Mouse (Mus musculus): ENCODE results near the gene Sp2. TPM values are rescaled to one million over a fixed set of nuclear protein-coding genes. Genes with fewer than 3 reads are reported as not detected.

Gene Sp2
- 11.9 and 12.3 TPM in 2 replicates for polyA plus RNA-seq (2011; ENCODE audit: insufficient read length, low read depth, missing spikeins)

DNA sequence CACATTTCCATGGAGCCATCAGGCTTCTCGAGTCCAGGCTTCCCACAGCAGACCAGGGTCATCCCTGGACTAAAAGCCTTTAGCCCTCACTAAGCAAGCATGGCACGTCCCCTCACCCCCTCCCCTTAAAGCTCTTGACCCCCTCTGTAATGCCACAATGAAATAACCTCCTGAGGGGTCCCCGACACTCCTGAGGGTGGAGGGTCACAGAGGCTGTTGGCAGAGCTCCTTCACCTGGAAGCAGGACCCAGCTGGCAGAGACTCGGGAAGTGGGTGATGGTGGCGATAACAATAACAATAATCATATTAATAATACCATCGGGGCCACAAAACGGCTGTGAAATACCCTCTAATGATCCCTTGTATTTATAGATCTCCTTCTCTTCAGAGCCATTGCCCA lies at the start of gene Sp2:
Gene Sp2, minus strand, starts transcription at position 101 of the 400 bp plus-strand sequence.
- TF ChIP-seq POLR2A (IDR thresholded peaks at IDR 0.05; ENCODE audit: low read depth, low read length), result no peak
- no peak for TF ChIP-seq CTCF (IDR thresholded peaks at IDR 0.05; ENCODE audit: borderline replicate concordance, insufficient read depth, low read length)
- Histone ChIP-seq H3K4me1 (ENCODE audit: control insufficient read depth, insufficient read depth, low read length) (0 out of 2 replicates have a peak, but pooled peaks cover 2% of the 10 kb centered on the region), H3K4me3 (ENCODE audit: insufficient read depth, low read length) (no peak within 1 kb of the TSS), H3K27ac (ENCODE audit: insufficient read depth, low read length) (no peak within 1 kb of the TSS)

DNA sequence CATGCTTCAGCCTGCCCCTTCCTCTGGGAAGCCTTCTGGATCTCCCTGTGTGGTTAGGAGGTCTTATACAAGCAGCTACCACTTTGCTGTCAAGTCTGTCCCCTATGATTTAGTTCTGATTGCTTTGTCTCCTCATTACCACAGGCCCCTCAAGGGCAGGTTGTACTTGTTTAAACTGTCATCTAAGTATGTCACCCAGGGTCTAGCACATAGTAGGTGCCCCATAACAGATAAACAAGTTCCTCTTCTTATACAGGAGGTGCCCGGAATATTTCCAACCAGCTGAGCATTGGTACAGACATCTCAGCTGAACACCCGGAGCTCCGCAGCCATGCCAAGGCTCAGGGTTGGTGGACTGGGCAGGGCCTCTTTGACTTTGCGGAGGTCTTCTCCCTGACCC lies 49.7 kb upstream of the Sp2 start:
- H3K4me1 ChIP-seq (ENCODE audit: control insufficient read depth, insufficient read depth, low read length), result no peaks in the 10 kb centered on the region
- no peak overlapping the region for H3K4me3 ChIP-seq (ENCODE audit: insufficient read depth, low read length)
- TF ChIP-seq POLR2A (IDR thresholded peaks at IDR 0.05; ENCODE audit: low read depth, low read length) (no peak), CTCF (IDR thresholded peaks at IDR 0.05; ENCODE audit: borderline replicate concordance, insufficient read depth, low read length) (no peak)
- no peak overlapping the region for H3K27ac ChIP-seq (ENCODE audit: insufficient read depth, low read length)

DNA sequence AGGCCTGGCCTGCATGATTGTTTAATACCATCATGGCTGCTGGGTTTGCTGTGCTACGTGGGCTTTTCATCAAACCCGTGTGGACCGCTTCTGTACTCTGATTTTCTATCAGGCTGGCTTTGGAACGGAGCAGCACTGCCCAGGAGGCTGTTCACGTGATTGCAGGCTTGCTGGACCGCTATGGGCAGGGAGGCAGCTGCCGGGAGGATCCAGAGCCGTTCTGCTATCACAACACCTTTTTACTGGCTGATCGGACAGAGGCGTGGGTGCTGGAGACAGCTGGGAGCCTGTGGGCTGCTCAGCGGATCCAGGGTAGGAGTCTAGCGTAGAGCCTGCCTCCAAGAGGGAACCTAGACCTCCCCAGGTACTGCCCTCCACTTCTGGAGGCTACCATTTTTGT lies 49.2 kb upstream of the Sp2 start:
- Histone ChIP-seq H3K27ac (ENCODE audit: insufficient read depth, low read length) (no peak overlapping the region), H3K4me3 (ENCODE audit: insufficient read depth, low read length) (no peak overlapping the region), H3K4me1 (ENCODE audit: control insufficient read depth, insufficient read depth, low read length) (no peaks in the 10 kb centered on the region)
- TF ChIP-seq CTCF (IDR thresholded peaks at IDR 0.05; ENCODE audit: borderline replicate concordance, insufficient read depth, low read length) (no peak), POLR2A (IDR thresholded peaks at IDR 0.05; ENCODE audit: low read depth, low read length) (no peak)

DNA sequence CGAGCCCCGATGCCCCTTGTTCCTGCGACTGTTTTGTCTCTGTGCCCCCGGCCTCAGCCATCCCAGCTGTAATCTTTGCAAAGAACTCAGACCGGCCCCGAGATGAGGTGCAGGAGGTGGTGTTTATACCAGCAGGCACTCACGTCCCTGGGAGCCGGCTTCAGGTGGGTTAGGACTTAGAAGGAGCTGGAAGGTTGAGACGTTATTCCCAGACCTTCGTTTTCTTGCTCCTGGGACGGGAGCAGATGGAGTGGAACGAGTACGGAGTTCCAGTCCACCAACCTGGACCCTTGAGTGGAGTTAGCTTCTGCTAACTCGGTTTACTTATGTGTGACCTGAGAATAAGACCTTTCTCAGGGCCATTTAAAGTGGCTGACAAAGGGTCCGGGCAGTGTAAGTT lies 47.7 kb upstream of the Sp2 start:
- peak overlapping the region; percentile 64 for H3K4me3 ChIP-seq (ENCODE audit: insufficient read depth, low read length)
- TF ChIP-seq CTCF (IDR thresholded peaks at IDR 0.05; ENCODE audit: borderline replicate concordance, insufficient read depth, low read length), result no peak
- TF ChIP-seq POLR2A (IDR thresholded peaks at IDR 0.05; ENCODE audit: low read depth, low read length), result no peak
- no peak overlapping the region for H3K27ac ChIP-seq (ENCODE audit: insufficient read depth, low read length)
- H3K4me1 ChIP-seq (ENCODE audit: control insufficient read depth, insufficient read depth, low read length), result no peaks in the 10 kb centered on the region

DNA sequence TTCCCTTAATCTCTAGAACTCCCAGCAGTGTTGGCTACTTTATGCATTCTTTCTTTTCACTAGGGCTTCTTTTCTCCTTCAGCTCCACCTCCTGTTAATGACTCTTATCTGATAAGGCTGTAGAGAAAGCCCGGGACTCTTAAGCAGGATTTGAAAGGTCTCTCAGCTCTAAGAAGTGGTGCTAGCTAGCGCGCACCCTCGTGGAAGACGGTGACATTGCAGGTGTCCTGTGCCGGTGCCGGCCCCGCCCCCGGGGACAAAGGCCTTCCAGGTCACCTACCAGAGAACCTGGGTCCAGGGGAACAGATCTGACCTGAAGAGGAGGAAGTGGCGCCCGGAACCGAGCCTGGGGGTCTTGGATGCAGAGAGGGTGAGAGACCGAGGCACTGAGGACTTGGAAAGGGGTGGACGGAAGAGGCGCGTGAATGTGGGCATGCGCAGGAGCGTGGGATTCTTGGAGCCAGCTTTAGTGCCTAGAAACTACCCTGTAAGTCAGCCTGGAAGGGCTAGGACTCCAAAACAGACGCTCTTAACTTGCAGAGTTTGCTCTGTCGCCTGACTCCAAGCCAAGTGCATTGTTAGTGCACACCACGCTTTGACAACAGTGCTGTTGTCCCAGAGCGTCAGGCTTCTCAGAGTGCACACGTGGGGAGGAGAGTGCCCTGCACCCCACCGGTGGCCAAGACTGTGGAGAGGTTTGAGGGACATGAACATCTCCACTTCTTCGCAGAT lies 47.1 kb upstream of the Sp2 start, which contains the start of gene Scrn2:
Gene Scrn2, plus strand, starts transcription at position 253 of the 732 bp plus-strand sequence.
- Histone ChIP-seq H3K4me3 (ENCODE audit: insufficient read depth, low read length) (peak within 1 kb of the TSS; percentile 64), H3K4me1 (ENCODE audit: control insufficient read depth, insufficient read depth, low read length) (peaks cover 5% of the 10 kb centered on the region; the same call in 1 of the 2 replicates), H3K27ac (ENCODE audit: insufficient read depth, low read length) (0 out of 2 replicates have a peak within 1 kb of the TSS, but pooled peaks have one; percentile 7)
- TF ChIP-seq POLR2A (IDR thresholded peaks at IDR 0.05; ENCODE audit: low read depth, low read length) (peak; percentile 63), CTCF (IDR thresholded peaks at IDR 0.05; ENCODE audit: borderline replicate concordance, insufficient read depth, low read length) (peak; percentile 88)

DNA sequence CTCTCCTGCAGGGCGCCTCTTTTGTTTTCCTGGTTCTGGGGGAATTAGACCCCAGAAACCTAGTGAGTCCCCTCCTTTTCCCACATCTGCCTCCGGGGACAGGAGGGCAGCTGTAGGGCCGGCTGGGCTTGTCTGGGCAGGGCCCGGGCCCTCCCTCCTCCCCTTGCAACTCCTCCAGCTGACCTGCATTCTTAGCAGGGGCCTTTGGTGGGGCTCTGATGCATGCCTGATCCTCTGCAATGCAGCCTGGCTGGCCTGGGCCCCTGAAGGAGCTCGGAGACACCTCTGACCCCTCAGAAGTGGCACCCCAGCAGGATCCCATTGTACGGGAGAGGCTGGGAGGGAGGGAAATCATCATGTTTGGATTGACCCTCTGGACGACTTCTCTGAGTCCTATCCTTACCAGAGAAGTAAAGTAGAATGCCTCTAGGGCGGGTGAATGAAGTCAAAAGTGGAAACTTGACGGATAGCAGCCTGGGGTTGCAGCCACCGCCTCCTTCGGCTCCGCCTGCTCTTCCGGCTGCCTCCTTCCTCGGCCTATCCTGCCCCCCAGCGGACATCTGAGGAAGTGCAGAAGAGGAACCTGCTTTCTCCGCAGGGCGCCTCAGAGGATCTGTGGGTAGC lies 43.1 kb upstream of the Sp2 start:
- TF ChIP-seq POLR2A (IDR thresholded peaks at IDR 0.05; ENCODE audit: low read depth, low read length), result peak; percentile 81
- TF ChIP-seq CTCF (IDR thresholded peaks at IDR 0.05; ENCODE audit: borderline replicate concordance, insufficient read depth, low read length), result peak; percentile 81
- peak overlapping the region; percentile 40 for H3K4me3 ChIP-seq (ENCODE audit: insufficient read depth, low read length)
- peaks cover 5% of the 10 kb centered on the region; the same call in 1 of the 2 replicates for H3K4me1 ChIP-seq (ENCODE audit: control insufficient read depth, insufficient read depth, low read length)
- H3K27ac ChIP-seq (ENCODE audit: insufficient read depth, low read length), result peak overlapping the region; percentile 99

DNA sequence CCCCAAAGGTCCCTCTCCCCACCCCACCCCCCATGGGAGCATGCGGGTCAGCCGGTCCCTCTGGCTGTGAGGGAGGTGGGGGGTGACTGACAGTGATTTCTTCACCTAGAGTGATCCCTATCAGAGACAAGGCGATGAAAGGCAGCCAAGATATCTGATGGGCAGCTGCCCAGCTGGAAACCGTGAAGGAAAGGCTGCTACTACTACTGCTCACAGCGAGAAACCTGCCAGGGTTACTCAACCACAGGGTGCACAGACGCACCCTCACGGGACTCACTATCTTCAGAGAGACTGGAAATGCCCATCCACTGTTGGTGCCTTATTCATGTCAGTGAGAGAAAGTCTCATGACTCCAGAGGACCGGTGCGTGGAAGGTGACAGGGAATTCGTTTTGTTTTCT lies 42.2 kb upstream of the Sp2 start:
- Histone ChIP-seq H3K27ac (ENCODE audit: insufficient read depth, low read length) (peak overlapping the region; percentile 99; the same call in 1 of the 2 replicates), H3K4me3 (ENCODE audit: insufficient read depth, low read length) (no peak overlapping the region), H3K4me1 (ENCODE audit: control insufficient read depth, insufficient read depth, low read length) (peaks cover 5% of the 10 kb centered on the region; the same call in 1 of the 2 replicates)
- no peak for TF ChIP-seq CTCF (IDR thresholded peaks at IDR 0.05; ENCODE audit: borderline replicate concordance, insufficient read depth, low read length)
- TF ChIP-seq POLR2A (IDR thresholded peaks at IDR 0.05; ENCODE audit: low read depth, low read length), result peak; percentile 40; the same call in 1 of the 2 replicates

DNA sequence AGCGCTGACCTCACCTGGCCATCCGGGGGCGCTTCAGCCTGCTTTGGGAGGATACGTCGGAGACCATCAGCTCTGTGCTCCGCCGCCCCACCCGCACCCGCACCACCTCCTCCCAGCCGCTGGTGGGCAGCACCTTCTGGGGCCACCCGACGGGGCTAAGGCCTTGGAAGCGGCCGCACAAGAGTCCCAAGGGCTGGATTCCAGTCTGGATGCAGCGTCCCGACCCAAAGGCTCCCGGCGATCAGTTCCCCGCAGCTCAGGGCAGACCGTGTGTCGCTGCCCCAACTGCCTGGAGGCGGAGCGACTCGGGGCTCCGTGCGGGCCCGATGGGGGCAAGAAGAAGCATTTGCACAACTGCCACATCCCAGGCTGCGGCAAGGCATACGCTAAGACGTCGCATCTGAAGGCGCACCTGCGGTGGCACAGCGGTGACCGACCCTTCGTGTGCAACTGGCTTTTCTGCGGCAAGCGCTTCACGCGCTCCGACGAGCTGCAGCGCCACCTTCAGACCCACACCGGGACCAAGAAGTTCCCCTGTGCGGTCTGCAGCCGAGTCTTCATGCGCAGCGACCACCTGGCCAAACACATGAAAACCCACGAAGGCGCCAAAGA lies 39.2 kb upstream of the Sp2 start:
- no peak overlapping the region for H3K27ac ChIP-seq (ENCODE audit: insufficient read depth, low read length)
- peak overlapping the region; percentile 50 for H3K4me3 ChIP-seq (ENCODE audit: insufficient read depth, low read length)
- peaks cover 5% of the 10 kb centered on the region; the same call in 1 of the 2 replicates for H3K4me1 ChIP-seq (ENCODE audit: control insufficient read depth, insufficient read depth, low read length)
- TF ChIP-seq CTCF (IDR thresholded peaks at IDR 0.05; ENCODE audit: borderline replicate concordance, insufficient read depth, low read length), result peak; percentile 65
- TF ChIP-seq POLR2A (IDR thresholded peaks at IDR 0.05; ENCODE audit: low read depth, low read length), result no peak

DNA sequence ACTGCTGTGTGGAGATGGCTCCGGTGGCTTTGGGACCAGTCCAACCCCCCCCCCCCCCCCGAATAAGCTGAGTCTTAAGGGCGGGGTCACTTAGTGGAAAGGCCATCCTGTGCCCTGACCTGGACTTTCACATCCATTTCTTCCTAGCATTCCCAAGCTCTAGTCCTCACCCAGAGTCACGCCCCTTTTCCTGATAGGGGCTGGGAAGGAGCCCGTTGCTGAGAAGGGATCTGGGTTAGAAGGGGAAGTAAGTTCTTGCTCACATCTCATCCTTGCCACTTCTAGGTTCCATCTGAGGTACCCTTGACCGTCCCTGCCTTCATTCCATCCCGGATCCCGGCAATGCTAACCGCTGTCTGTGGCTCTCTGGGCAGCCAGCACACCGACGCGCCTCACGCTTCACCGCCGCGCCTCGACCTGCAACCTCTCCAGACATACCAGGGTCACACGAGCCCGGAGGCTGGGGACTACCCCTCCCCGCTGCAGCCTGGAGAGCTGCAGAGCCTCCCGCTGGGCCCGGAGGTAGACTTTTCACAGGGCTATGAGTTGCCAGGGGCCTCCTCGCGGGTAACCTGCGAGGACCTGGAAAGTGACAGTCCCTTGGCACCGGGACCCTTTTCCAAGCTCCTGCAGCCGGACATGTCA lies 38.5 kb upstream of the Sp2 start:
- H3K4me3 ChIP-seq (ENCODE audit: insufficient read depth, low read length), result no peak overlapping the region
- no peak overlapping the region for H3K27ac ChIP-seq (ENCODE audit: insufficient read depth, low read length)
- H3K4me1 ChIP-seq (ENCODE audit: control insufficient read depth, insufficient read depth, low read length), result peaks cover 5% of the 10 kb centered on the region; the same call in 1 of the 2 replicates
- TF ChIP-seq POLR2A (IDR thresholded peaks at IDR 0.05; ENCODE audit: low read depth, low read length) (no peak), CTCF (IDR thresholded peaks at IDR 0.05; ENCODE audit: borderline replicate concordance, insufficient read depth, low read length) (no peak)
